Mouse (Mus musculus): ENCODE results near the gene Ypel2. TPM values are rescaled to one million over a fixed set of nuclear protein-coding genes. Genes with fewer than 3 reads are reported as not detected.

The Ypel2 gene
- 5.3 and 5.6 TPM in 2 replicates for total RNA-seq (2023)

GRCm38 (mm10) chr11:86993041-86994037, at the start of gene Ypel2:
Gene Ypel2, minus strand, starts transcription at chr11:86993707.

Other genes starting within 250 kb of the Ypel2 start
- gene Cltc, start 236.1 kb downstream of the Ypel2 start, total RNA-seq (2023), result 242 and 371 TPM in 2 replicates
- 76.3 and 112 TPM in 2 replicates for gene Dhx40, start 186.0 kb downstream of the Ypel2 start, total RNA-seq (2023)
- not detected in 2 replicates for gene Gdpd1, start 80.4 kb upstream of the Ypel2 start, total RNA-seq (2023)
- 17.7 and 18.0 TPM in 2 replicates for gene Smg8, start 93.1 kb upstream of the Ypel2 start, total RNA-seq (2023)
- gene Prr11, start 115.0 kb upstream of the Ypel2 start, total RNA-seq (2023), result 14.9 and 17.3 TPM in 2 replicates
- 8.1 and 10.3 TPM in 2 replicates for gene Ska2, start 115.5 kb upstream of the Ypel2 start, total RNA-seq (2023)
- gene Trim37, start 133.4 kb upstream of the Ypel2 start, total RNA-seq (2023), result 5.9 and 11.7 TPM in 2 replicates